Mouse (Mus musculus) stomach, embryonic 14.5 days (tissue): Measurements from ENCODE around the gene Mical2. TPM values are rescaled to one million over a fixed set of nuclear protein-coding genes. Genes with fewer than 3 reads are reported as not detected.

ENCODE experiments used
- ATAC-seq: fragments of 200-750 bp; cut with Nextera tagmentation; 2 replicates; pipeline ENCODE4 v1.8.0; 2017; ENCODE audit warnings: low read depth, moderate TSS enrichment; ENCODE audit not compliant: insufficient number of reproducible peaks, insufficient read depth, low FRiP score
- H3K27ac ChIP-seq: fragments of 300-500 bp; sonication (generic); 2 replicates; pipeline ENCODE4 v1.5.1; 2014; ENCODE audit warnings: mild to moderate bottlenecking, low read length, moderate library complexity, mixed read lengths
- H3K27me3 ChIP-seq: fragments of 300-500 bp; sonication (generic); 2 replicates; pipeline ENCODE4 v1.6.1; 2014; ENCODE audit warnings: low read length, control low read depth, mixed read lengths; ENCODE audit not compliant: control insufficient read depth, insufficient read depth
- H3K36me3 ChIP-seq: fragments of 300-500 bp; sonication (generic); 2 replicates; pipeline ENCODE4 v1.6.1; 2014; ENCODE audit warnings: mild to moderate bottlenecking, control low read depth, low read length, moderate library complexity, mixed read lengths; ENCODE audit not compliant: control insufficient read depth, insufficient read depth
- H3K4me1 ChIP-seq: fragments of 300-500 bp; sonication (generic); 2 replicates; pipeline ENCODE4 v1.6.1; 2014; ENCODE audit warnings: low read length, control low read depth, mixed read lengths; ENCODE audit not compliant: control insufficient read depth, insufficient read depth
- H3K4me2 ChIP-seq: fragments of 300-500 bp; sonication (generic); replicated peaks from 2 replicates; pipeline ENCODE4 v1.6.1; 2014; ENCODE audit warnings: low read depth, low read length, control low read depth
- H3K4me3 ChIP-seq: fragments of 300-500 bp; sonication (generic); 2 replicates; pipeline ENCODE4 v1.5.1; 2014; ENCODE audit warnings: low read depth, low read length, control low read depth
- H3K9ac ChIP-seq: fragments of 300-500 bp; sonication (generic); replicated peaks from 2 replicates; pipeline ENCODE4 v1.6.1; 2014; ENCODE audit warnings: low read depth, mild to moderate bottlenecking, control low read depth, low read length, moderate library complexity, mixed read lengths
- H3K9me3 ChIP-seq: fragments of 300-500 bp; sonication (generic); 2 replicates; pipeline ENCODE4 v1.6.1; 2016; ENCODE audit warnings: low read depth, low read length, control low read depth; ENCODE audit not compliant: control insufficient read depth
- WGBS: fragments of 180-500 bp; shearing (Covaris S2); extraction: QIAGEN DNeasy Blood & Tissue Kit; methylation state at CpG from one replicate; pipeline ENCODE4 v1.1.7; 2014; 5-methylcytosine and 5-hydroxymethylcytosine counted together
- polyA plus RNA-seq: library from polyadenylated mRNA; unstranded; fragments of >200 nt; fragmentation: Nextera tagmentation; extraction: Ambion mirVana; gene quantifications from 2 replicates; pipeline ENCODE4 v1.2.1, GENCODE M21; 2014

Mical2 gene
- polyA plus RNA-seq = 10.7 and 11.0 TPM in 2 replicates

- peak; percentile 98 for ATAC-seq
- WGBS = under 1% methylated on average over 51 of the region's 53 CpGs
- peaks cover 7% of the 10 kb centered on the region; the same call in 1 of the 2 replicates for H3K4me1 ChIP-seq
- H3K4me3 ChIP-seq = peak within 1 kb of the TSS; percentile 60
- no peaks in the 10 kb centered on the region for H3K27me3 ChIP-seq
- H3K9ac ChIP-seq = peak within 1 kb of the TSS; percentile 41
- no peaks in the 10 kb centered on the region for H3K36me3 ChIP-seq
- 0 out of 2 replicates have a peak within 1 kb of the TSS, but pooled peaks have one; percentile 15 for H3K27ac ChIP-seq
- no peaks in the 10 kb centered on the region for H3K9me3 ChIP-seq
- H3K4me2 ChIP-seq = peak within 1 kb of the TSS; percentile 96
Measured at GRCm38 (mm10) chr7:112225615-112226262, at the start of gene Mical2. Gene Mical2, plus strand, starts transcription at chr7:112225856.

DNA sequence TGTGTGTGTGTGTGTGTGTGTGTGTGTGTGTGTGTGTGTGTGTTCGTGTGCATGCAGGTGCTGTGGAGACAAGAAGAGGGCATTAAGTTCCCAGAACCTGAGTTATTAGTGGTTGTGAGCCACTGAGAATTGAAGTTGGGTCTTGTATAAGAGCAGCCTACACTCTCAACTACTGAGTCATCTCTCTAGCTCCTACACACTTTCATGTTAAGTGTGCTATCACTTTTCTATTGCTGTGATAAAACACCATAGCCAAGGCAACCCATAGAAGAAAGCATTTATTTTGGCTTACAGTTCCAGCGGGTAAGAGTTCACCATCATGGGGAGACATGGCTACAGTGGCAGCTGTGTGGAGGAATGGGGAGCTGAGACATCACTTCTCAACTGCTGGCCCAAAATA, 49.0 kb upstream of the Mical2 start:
- WGBS = 76% methylated on average over 2 of the region's 2 CpGs
- no peak overlapping the region for H3K27ac ChIP-seq
- H3K27me3 ChIP-seq = no peaks in the 10 kb centered on the region
- H3K4me3 ChIP-seq = no peak overlapping the region
- no peak for ATAC-seq
- no peaks in the 10 kb centered on the region for H3K9me3 ChIP-seq
- H3K36me3 ChIP-seq = no peaks in the 10 kb centered on the region
- H3K9ac ChIP-seq = no peak overlapping the region
- H3K4me1 ChIP-seq = 0 out of 2 replicates have a peak, but pooled peaks cover 2% of the 10 kb centered on the region
- H3K4me2 ChIP-seq = no peak overlapping the region

DNA sequence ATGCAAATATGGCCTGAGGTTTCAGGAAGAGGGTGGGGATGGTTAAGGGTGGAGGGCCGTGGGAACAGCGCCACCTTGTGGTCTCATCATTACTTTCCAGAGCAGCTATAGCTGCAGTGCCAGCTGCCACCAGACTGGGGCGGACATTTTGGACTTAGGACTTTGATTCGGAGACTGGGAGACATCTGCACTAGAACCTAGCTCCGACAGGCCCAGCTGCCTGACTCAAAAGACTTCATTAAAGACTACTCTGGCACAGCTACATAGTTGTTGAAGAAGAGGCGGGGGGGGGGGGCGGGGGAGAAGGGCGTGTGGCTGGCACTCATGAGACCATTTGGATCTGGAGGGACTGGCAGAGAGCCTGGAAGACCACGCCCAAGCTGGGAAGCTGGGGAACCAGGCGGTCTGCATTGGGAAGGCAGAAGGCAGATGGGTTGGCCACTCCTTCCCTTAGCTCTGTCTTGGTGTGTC, 45.4 kb upstream of the Mical2 start:
- Histone ChIP-seq H3K27me3 (no peaks in the 10 kb centered on the region), H3K4me2 (peak overlapping the region; percentile 26), H3K36me3 (no peaks in the 10 kb centered on the region), H3K4me3 (no peak overlapping the region), H3K4me1 (0 out of 2 replicates have a peak, but pooled peaks cover 2% of the 10 kb centered on the region), H3K9ac (no peak overlapping the region), H3K9me3 (no peaks in the 10 kb centered on the region), H3K27ac (no peak overlapping the region)
- 16% methylated on average over 8 of the region's 10 CpGs for WGBS
- ATAC-seq = peak; percentile 68; the same call in 1 of the 2 replicates

GRCm38 (mm10) chr7:112183258-112183841, 42.3 kb upstream of the Mical2 start:
- H3K27ac ChIP-seq = no peak overlapping the region
- H3K36me3 ChIP-seq = no peaks in the 10 kb centered on the region
- no peaks in the 10 kb centered on the region for H3K27me3 ChIP-seq
- 0 out of 2 replicates have a peak, but pooled peaks have one; percentile 21 for ATAC-seq
- no peak overlapping the region for H3K4me2 ChIP-seq
- WGBS = 35% methylated on average over 5 of the region's 5 CpGs
- H3K9me3 ChIP-seq = no peaks in the 10 kb centered on the region
- H3K4me3 ChIP-seq = no peak overlapping the region
- no peak overlapping the region for H3K9ac ChIP-seq
- H3K4me1 ChIP-seq = 0 out of 2 replicates have a peak, but pooled peaks cover 2% of the 10 kb centered on the region

DNA sequence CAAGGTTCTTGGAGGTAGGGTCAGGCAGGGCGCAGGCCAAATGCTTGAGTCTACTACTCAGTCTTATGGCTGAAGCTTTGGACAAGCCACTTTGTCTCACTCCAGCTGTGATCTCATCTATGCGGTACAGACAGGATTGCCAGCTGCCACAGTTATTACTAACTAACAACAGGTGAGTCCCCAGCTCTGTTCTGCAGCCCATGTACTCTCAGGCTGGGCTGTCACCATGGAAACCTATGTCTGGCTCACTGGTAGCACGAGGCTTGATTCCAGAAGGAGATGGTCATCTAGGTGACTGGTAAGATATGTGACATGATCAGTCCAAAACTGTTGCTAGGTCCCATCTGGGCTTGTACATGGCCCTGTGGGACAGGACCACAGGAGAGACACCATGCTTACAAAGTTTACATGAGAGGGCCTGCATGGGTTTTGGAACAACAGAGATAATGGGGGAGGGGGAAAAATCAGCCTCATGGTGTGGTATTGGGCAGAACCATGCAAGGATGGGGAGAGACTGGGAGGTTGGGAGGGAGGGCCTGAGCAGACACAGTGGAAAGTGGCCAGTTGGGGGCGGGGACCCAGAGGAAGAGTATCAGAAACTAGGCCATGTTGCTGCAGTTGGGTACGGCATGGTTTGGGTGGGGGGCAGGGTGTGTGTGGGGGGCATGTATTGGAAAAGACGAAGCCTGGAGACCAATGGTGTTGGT, 41.0 kb upstream of the Mical2 start:
- no peak overlapping the region for H3K4me3 ChIP-seq
- H3K27ac ChIP-seq = no peak overlapping the region
- H3K27me3 ChIP-seq = no peaks in the 10 kb centered on the region
- no peak for ATAC-seq
- H3K9ac ChIP-seq = no peak overlapping the region
- H3K9me3 ChIP-seq = no peaks in the 10 kb centered on the region
- 0 out of 2 replicates have a peak, but pooled peaks cover 4% of the 10 kb centered on the region for H3K4me1 ChIP-seq
- no peak overlapping the region for H3K4me2 ChIP-seq
- H3K36me3 ChIP-seq = no peaks in the 10 kb centered on the region
- 81% methylated on average over 6 of the region's 6 CpGs for WGBS

DNA sequence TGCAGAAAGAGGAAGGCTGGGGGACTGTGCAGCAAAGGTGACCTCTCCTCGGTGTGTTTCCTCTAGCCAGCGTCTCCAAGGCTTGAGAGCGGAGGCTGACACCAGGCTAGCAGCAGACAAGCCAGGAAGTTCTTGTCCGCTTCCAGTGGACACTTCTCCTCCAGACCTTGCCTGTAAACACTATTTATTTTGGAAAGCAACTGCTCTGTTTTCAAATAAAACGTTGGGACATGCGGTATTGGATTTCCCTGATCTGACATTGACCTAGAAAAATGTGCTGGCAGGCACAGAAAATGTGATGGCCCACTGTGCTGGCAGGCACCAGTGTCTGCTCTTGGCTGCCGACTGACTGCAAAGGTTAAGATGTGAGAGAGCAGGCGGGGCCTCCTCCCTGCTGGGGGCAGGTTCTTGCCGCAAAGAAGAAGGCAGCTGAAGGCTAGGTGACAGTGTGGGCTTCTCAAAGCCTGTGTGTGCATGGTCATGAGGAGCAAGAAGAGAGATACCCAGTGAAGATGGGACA, 40.4 kb upstream of the Mical2 start:
- Histone ChIP-seq H3K9me3 (no peaks in the 10 kb centered on the region), H3K4me2 (no peak overlapping the region), H3K4me1 (0 out of 2 replicates have a peak, but pooled peaks cover 4% of the 10 kb centered on the region), H3K36me3 (no peaks in the 10 kb centered on the region), H3K9ac (no peak overlapping the region), H3K27ac (no peak overlapping the region), H3K27me3 (no peaks in the 10 kb centered on the region), H3K4me3 (no peak overlapping the region)
- 59% methylated on average over 9 of the region's 9 CpGs for WGBS
- ATAC-seq = no peak

- 90% methylated on average over 7 of the region's 7 CpGs for WGBS
- H3K9ac ChIP-seq = no peak overlapping the region
- H3K27me3 ChIP-seq = no peaks in the 10 kb centered on the region
- 0 out of 2 replicates have a peak, but pooled peaks cover 2% of the 10 kb centered on the region for H3K4me1 ChIP-seq
- H3K27ac ChIP-seq = no peak overlapping the region
- H3K36me3 ChIP-seq = no peaks in the 10 kb centered on the region
- no peaks in the 10 kb centered on the region for H3K9me3 ChIP-seq
- H3K4me2 ChIP-seq = no peak overlapping the region
- ATAC-seq = no peak
- no peak overlapping the region for H3K4me3 ChIP-seq
Measured at GRCm38 (mm10) chr7:112186871-112187270, 38.8 kb upstream of the Mical2 start.
